Mouse (Mus musculus) ES-Bruce4 (cell line): ENCODE data around the gene 1110002E22Rik.

Source experiments
- CTCF ChIP-seq: IDR thresholded peaks from one replicate; pipeline ENCODE4 v1.8.1; 2011; ENCODE audit warnings: low read depth, low read length
- EP300 ChIP-seq: IDR thresholded peaks from 2 replicates; pipeline ENCODE4 v1.6.1; 2011; ENCODE audit warnings: low read depth, low read length; ENCODE audit not compliant: insufficient read depth
- POLR2A ChIP-seq: IDR thresholded peaks from one replicate; pipeline ENCODE4 v1.8.1; 2011; ENCODE audit warnings: low read length; ENCODE audit not compliant: insufficient read depth

- no peak for TF ChIP-seq CTCF
- no peak for TF ChIP-seq POLR2A
- TF ChIP-seq EP300 = no peak
Observed at GRCm38 (mm10) chr3:138097718-138098117, 32.9 kb downstream of the 1110002E22Rik start.
